Mouse (Mus musculus) forebrain, embryonic 16.5 days (tissue): ENCODE measurements around the gene Gm20806. TPM values are rescaled to one million over a fixed set of nuclear protein-coding genes. Genes with fewer than 3 reads are reported as not detected.
"Not testable (repeated sequence)": the region's sequence is repeated elsewhere in the genome, so short reads cannot be mapped to it uniquely, and the experiment has no call there.

ENCODE experiments used
- ATAC-seq: fragments of 200-750 bp; cut with Nextera tagmentation; 2 replicates; pipeline ENCODE4 v1.8.0; 2017; ENCODE audit warnings: mild to moderate bottlenecking, moderate library complexity
- H3K27ac ChIP-seq: fragments of 300-500 bp; sonication (generic); 2 replicates; pipeline ENCODE4 v1.5.1; 2014; ENCODE audit warnings: low read length, control low read depth
- H3K27me3 ChIP-seq: fragments of 300-500 bp; sonication (generic); replicated peaks from 2 replicates; pipeline ENCODE4 v1.6.1; 2014; ENCODE audit warnings: low read length; ENCODE audit not compliant: control insufficient read depth, insufficient read depth
- H3K36me3 ChIP-seq: fragments of 300-500 bp; sonication (generic); 2 replicates; pipeline ENCODE4 v1.6.1; 2014; ENCODE audit not compliant: control insufficient read depth, insufficient read depth
- H3K4me1 ChIP-seq: fragments of 300-500 bp; sonication (generic); replicated peaks from 2 replicates; pipeline ENCODE4 v1.6.1; 2014; ENCODE audit warnings: low read length; ENCODE audit not compliant: control insufficient read depth, insufficient read depth
- H3K4me2 ChIP-seq: fragments of 300-500 bp; sonication (generic); 2 replicates; pipeline ENCODE4 v1.6.1; 2014; ENCODE audit warnings: mild to moderate bottlenecking, low read length, control low read depth
- H3K4me3 ChIP-seq: fragments of 300-500 bp; sonication (generic); replicated peaks from 2 replicates; pipeline ENCODE4 v1.5.1; 2014; ENCODE audit warnings: mild to moderate bottlenecking, low read length, control low read depth
- H3K9ac ChIP-seq: fragments of 300-500 bp; sonication (generic); replicated peaks from 2 replicates; pipeline ENCODE4 v1.6.1; 2014; ENCODE audit warnings: low read depth, low read length, control low read depth
- H3K9me3 ChIP-seq: fragments of 300-500 bp; sonication (generic); 2 replicates; pipeline ENCODE4 v1.6.1; 2016; ENCODE audit warnings: low read length; ENCODE audit not compliant: control insufficient read depth
- WGBS: fragments of 180-500 bp; shearing (Covaris S2); extraction: QIAGEN DNeasy Blood & Tissue Kit; methylation state at CpG from one replicate; pipeline ENCODE4 v1.1.7; 2014; 5-methylcytosine and 5-hydroxymethylcytosine counted together
- polyA plus RNA-seq: library from polyadenylated mRNA; unstranded; fragments of >200 nt; fragmentation: Nextera tagmentation; extraction: Ambion mirVana; gene quantifications from 2 replicates; pipeline ENCODE4 v1.2.1, GENCODE M21; 2015

Gm20806 gene
- polyA plus RNA-seq = not detected in 2 replicates

- WGBS = no CpG with 5 or more reads among the region's 4 CpGs
- not testable (repeated sequence) for H3K9me3 ChIP-seq, H3K4me3 ChIP-seq, H3K27ac ChIP-seq, H3K9ac ChIP-seq, H3K4me1 ChIP-seq, ATAC-seq, H3K4me2 ChIP-seq, H3K27me3 ChIP-seq, H3K36me3 ChIP-seq
Measured at GRCm38 (mm10) chrY:78837956-78838355, at the start of gene Gm20806. Gm20806 (minus strand) TSS chrY:78838056.
